In the genomic region with DNA sequence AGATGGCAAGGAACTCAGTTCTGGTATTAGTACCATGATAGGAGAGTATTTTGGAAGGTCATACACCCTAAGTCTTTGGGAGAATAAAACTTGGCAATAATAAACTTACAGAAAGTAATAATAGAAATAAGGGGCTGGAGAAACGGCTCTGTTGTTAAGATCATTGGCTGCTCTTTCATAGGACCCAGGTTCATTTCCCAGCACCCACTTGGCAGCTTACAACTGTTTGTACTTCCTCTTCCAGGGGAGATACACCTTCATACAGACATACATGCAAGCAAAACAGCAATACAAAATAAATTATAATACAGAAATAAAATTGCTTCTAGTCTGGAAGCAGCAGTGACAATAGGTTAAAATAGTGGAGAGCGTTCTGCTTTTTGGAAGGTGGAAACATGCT, we compare ENCODE assay signal across 10 mouse cellular contexts. TPM values are rescaled to one million over a fixed set of nuclear protein-coding genes. Genes with fewer than 3 reads are reported as not detected.
A peak's percentile ranks its signal among the peaks of the same experiment; 100 is the strongest.
DNase-seq lines count a peak whose midpoint lies in the region; ATAC-seq and TF ChIP-seq lines count a peak whose summit lies in the region.
"Had no signal": no experiment of that assay in that cellular context is flagged by ENCODE, and none has a peak within 500 bp of the region (broad histone marks: within the 10 kb centered on the region; RNA-seq: fewer than 3 reads in every experiment).

No protein-coding gene starts in this region.

- H3K4me1 ChIP-seq in neural tube, embryonic 11.5 days (ENCODE audit: control insufficient read depth, insufficient read depth, low read length): peaks cover 13% of the 10 kb centered on the region
- H3K4me1 ChIP-seq in limb, embryonic 15.5 days: peaks cover 5% of the 10 kb centered on the region; the same call in 1 of the 2 replicates
- no peaks in the 10 kb centered on the region; the same call in 1 of the 2 replicates for H3K4me1 ChIP-seq in stomach, postnatal 0 days (replicated peaks; ENCODE audit: control insufficient read depth, insufficient read depth)

- no peaks in the 10 kb centered on the region for H3K9me3 ChIP-seq in neural tube, embryonic 11.5 days (ENCODE audit: control insufficient read depth, low read length)
- H3K9me3 ChIP-seq in limb, embryonic 15.5 days: no peaks in the 10 kb centered on the region
- H3K9me3 ChIP-seq in stomach, postnatal 0 days (ENCODE audit: control insufficient read depth, low read length): no peaks in the 10 kb centered on the region

- no peak for TF ChIP-seq CTCF in stomach, postnatal 0 days (IDR thresholded peaks at IDR 0.05; ENCODE audit: low read depth)

- no peak overlapping the region for H3K27ac ChIP-seq in neural tube, embryonic 11.5 days (ENCODE audit: low read depth, low read length)
- H3K27ac ChIP-seq in limb, embryonic 15.5 days: no peak overlapping the region
- H3K27ac ChIP-seq in stomach, postnatal 0 days (replicated peaks): no peak overlapping the region

- WGBS in neural tube, embryonic 11.5 days: 83% methylated on average over 2 of the region's 2 CpGs
- WGBS in limb, embryonic 15.5 days: 69% methylated on average over 2 of the region's 2 CpGs
- WGBS in stomach, postnatal 0 days: 86% methylated on average over 2 of the region's 2 CpGs

- intact Hi-C loops in heart, postnatal 36 days (cut with DNase I): loop anchor here (5.0 to 10.0 kb wide), 3 partner anchors 130 to 357 kb away; partner anchors contain the start of gene Il3ra

- peak overlapping the region; percentile 62 for H3K4me2 ChIP-seq in neural tube, embryonic 11.5 days (ENCODE audit: low read depth)
- peak overlapping the region; percentile 54 for H3K4me2 ChIP-seq in limb, embryonic 15.5 days
- peak overlapping the region; percentile 77 for H3K4me2 ChIP-seq in stomach, postnatal 0 days (replicated peaks; ENCODE audit: low read depth)

- ATAC-seq in neural tube, embryonic 11.5 days (ENCODE audit: insufficient read depth, low FRiP score, low TSS enrichment): no peak
- no peak for ATAC-seq in limb, embryonic 15.5 days (ENCODE audit: insufficient number of reproducible peaks, low FRiP score, low TSS enrichment, low read depth)
- no peak for ATAC-seq in stomach, postnatal 0 days (ENCODE audit: low FRiP score, low TSS enrichment)
- ATAC-seq in granulocyte monocyte progenitor cell, adult 5-6 weeks (replicated peaks; ENCODE audit: poor library complexity, severe bottlenecking): no peak

- TF ChIP-seq EP300 in stomach, postnatal 0 days (optimal IDR thresholded peaks at IDR 0.05): no peak

- no peak overlapping the region; the same call in 1 of the 2 replicates for H3K9ac ChIP-seq in neural tube, embryonic 11.5 days (ENCODE audit: low read length)
- no peak overlapping the region for H3K9ac ChIP-seq in limb, embryonic 15.5 days
- no peak overlapping the region for H3K9ac ChIP-seq in stomach, postnatal 0 days (ENCODE audit: low read length)

- H3K27me3 ChIP-seq in neural tube, embryonic 11.5 days (ENCODE audit: control insufficient read depth, insufficient read depth, low read length): no peaks in the 10 kb centered on the region
- H3K27me3 ChIP-seq in limb, embryonic 15.5 days: no peaks in the 10 kb centered on the region
- H3K27me3 ChIP-seq in stomach, postnatal 0 days (ENCODE audit: control insufficient read depth, insufficient read depth, low read length): no peaks in the 10 kb centered on the region

- H3K36me3 ChIP-seq in neural tube, embryonic 11.5 days (ENCODE audit: control insufficient read depth, insufficient read depth, low read length): no peaks in the 10 kb centered on the region
- peaks cover 3% of the 10 kb centered on the region; the same call in 1 of the 2 replicates for H3K36me3 ChIP-seq in limb, embryonic 15.5 days
- H3K36me3 ChIP-seq in stomach, postnatal 0 days (ENCODE audit: control insufficient read depth, insufficient read depth, low read length): no peaks in the 10 kb centered on the region

- peak overlapping the region; percentile 66 for H3K4me3 ChIP-seq in neural tube, embryonic 11.5 days (ENCODE audit: low read depth, low read length)
- peak overlapping the region; percentile 89; the same call in 1 of the 2 replicates for H3K4me3 ChIP-seq in limb, embryonic 15.5 days
- H3K4me3 ChIP-seq in stomach, postnatal 0 days (ENCODE audit: low read depth, low read length): no peak overlapping the region

- peak; percentile 19 for DNase-seq in heart, adult 11 months
- no peak for DNase-seq in heart, postnatal 36 days
- DNase-seq in neural tube, embryonic 11.5 days (ENCODE audit: low spot score): no peak
- DNase-seq in neural tube, embryonic 10.5 days (ENCODE audit: extremely low spot score, low spot score): no peak
- no peak for DNase-seq in stomach, postnatal 0 days (ENCODE audit: low spot score)
- DNase-seq in spleen, postnatal 14 days (ENCODE audit: low spot score in 2 of 2): no peak
- DNase-seq: cerebellum, adult 8-10 months; thymus, postnatal 36 days had no signal

RNA-seq across cellular contexts. Expression of gene Slc4a7, which starts 2.6 kb away (rescaled TPM):
- 10 to 100 TPM; 13.7 to 14.0 TPM for total RNA-seq in heart, postnatal 36 days (2021)
- polyA plus RNA-seq in neural tube, embryonic 11.5 days (2014; fragmentation: Nextera tagmentation; extraction: Ambion mirVana): 24.0 and 24.6 TPM in 2 replicates
- 12.3 and 12.5 TPM in 2 replicates for polyA plus RNA-seq in limb, embryonic 15.5 days (2015; fragmentation: Nextera tagmentation; extraction: Ambion mirVana)
- 7.3 and 7.7 TPM in 2 replicates for polyA plus RNA-seq in stomach, postnatal 0 days (2015; fragmentation: Nextera tagmentation; extraction: Ambion mirVana)
- total RNA-seq in granulocyte monocyte progenitor cell, adult 5-6 weeks (2014; fragmentation: Nextera tagmentation): 23.8 and 34.5 TPM in 2 replicates
- 30.9 and 40.2 TPM in 2 replicates for total RNA-seq in granulocyte monocyte progenitor cell, adult 5-6 weeks (2017)
